Mouse (Mus musculus): ENCODE results near the gene Sh3gl2. TPM values are rescaled to one million over a fixed set of nuclear protein-coding genes. Genes with fewer than 3 reads are reported as not detected.

The Sh3gl2 gene
- polyA plus RNA-seq, 1 experiment from 2014 or later: 0.67 TPM

GRCm38 (mm10) chr4:85526966-85527566, 322.1 kb downstream of the Sh3gl2 start:
- Histone ChIP-seq H3K4me3 (ENCODE audit: low read depth, low read length) (no peak overlapping the region), H3K4me1 (replicated peaks; ENCODE audit: control insufficient read depth, insufficient read depth, low read length) (no peaks in the 10 kb centered on the region), H3K27ac (ENCODE audit: low read depth, low read length) (no peak overlapping the region), H3K27me3 (replicated peaks; ENCODE audit: control insufficient read depth, insufficient read depth, low read length) (no peaks in the 10 kb centered on the region), H3K4me2 (no peak overlapping the region), H3K36me3 (ENCODE audit: control insufficient read depth, insufficient read depth, low read length) (no peaks in the 10 kb centered on the region), H3K9ac (ENCODE audit: low read depth, low read length) (no peak overlapping the region), H3K9me3 (ENCODE audit: control insufficient read depth, low read length) (no peaks in the 10 kb centered on the region)
- no peak for DNase-seq (ENCODE audit: low spot score)
- no peak for ATAC-seq (replicated peaks; ENCODE audit: low FRiP score)
- 85% methylated on average over 7 of the region's 7 CpGs for WGBS

- H3K9me3 ChIP-seq (ENCODE audit: control insufficient read depth, low read length): no peaks in the 10 kb centered on the region
- no peaks in the 10 kb centered on the region for H3K36me3 ChIP-seq (ENCODE audit: control insufficient read depth, insufficient read depth, low read length)
- WGBS: 72% methylated on average over 1 of the region's 1 CpGs
- no peak overlapping the region for H3K4me3 ChIP-seq (ENCODE audit: low read depth, low read length)
- no peaks in the 10 kb centered on the region for H3K4me1 ChIP-seq (replicated peaks; ENCODE audit: control insufficient read depth, insufficient read depth, low read length)
- H3K27me3 ChIP-seq (replicated peaks; ENCODE audit: control insufficient read depth, insufficient read depth, low read length): no peaks in the 10 kb centered on the region
- no peak overlapping the region for H3K4me2 ChIP-seq
- DNase-seq (ENCODE audit: low spot score) (no peak), ATAC-seq (replicated peaks; ENCODE audit: low FRiP score) (no peak)
- H3K27ac ChIP-seq (ENCODE audit: low read depth, low read length): no peak overlapping the region
- no peak overlapping the region for H3K9ac ChIP-seq (ENCODE audit: low read depth, low read length)
These were observed 324.9 kb downstream of the Sh3gl2 start for GRCm38 (mm10) chr4:85529852-85530251.

GRCm38 (mm10) chr4:85539677-85540076, 334.8 kb downstream of the Sh3gl2 start:
- DNase-seq (ENCODE audit: low spot score): no peak
- Histone ChIP-seq H3K27me3 (replicated peaks; ENCODE audit: control insufficient read depth, insufficient read depth, low read length) (no peaks in the 10 kb centered on the region), H3K4me2 (no peak overlapping the region), H3K9ac (ENCODE audit: low read depth, low read length) (no peak overlapping the region), H3K27ac (ENCODE audit: low read depth, low read length) (no peak overlapping the region), H3K9me3 (ENCODE audit: control insufficient read depth, low read length) (no peaks in the 10 kb centered on the region), H3K36me3 (ENCODE audit: control insufficient read depth, insufficient read depth, low read length) (no peaks in the 10 kb centered on the region), H3K4me1 (replicated peaks; ENCODE audit: control insufficient read depth, insufficient read depth, low read length) (no peaks in the 10 kb centered on the region), H3K4me3 (ENCODE audit: low read depth, low read length) (no peak overlapping the region)
- no peak for ATAC-seq (replicated peaks; ENCODE audit: low FRiP score)
- WGBS: 78% methylated on average over 5 of the region's 5 CpGs

DNA sequence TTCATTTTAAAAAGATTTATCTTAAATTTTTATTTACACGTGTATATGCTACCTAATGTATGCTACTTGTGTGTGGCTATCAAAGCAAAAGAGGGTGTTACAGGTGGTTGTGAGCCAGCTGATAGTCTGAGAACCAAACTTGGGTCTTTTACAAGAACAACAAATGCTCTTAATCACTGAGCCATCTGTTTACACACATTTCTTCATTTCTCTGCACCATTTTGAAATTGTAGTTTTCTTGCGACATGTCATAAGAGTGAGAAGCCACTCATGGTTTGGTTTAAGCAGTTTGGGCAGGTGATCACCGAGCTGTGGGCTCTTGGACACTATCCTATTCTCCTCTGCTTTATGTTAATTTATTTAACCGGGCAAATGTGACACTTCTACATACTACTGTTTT, 338.3 kb downstream of the Sh3gl2 start:
- Histone ChIP-seq H3K4me3 (ENCODE audit: low read depth, low read length) (no peak overlapping the region), H3K36me3 (ENCODE audit: control insufficient read depth, insufficient read depth, low read length) (no peaks in the 10 kb centered on the region), H3K4me2 (no peak overlapping the region), H3K27ac (ENCODE audit: low read depth, low read length) (no peak overlapping the region), H3K27me3 (replicated peaks; ENCODE audit: control insufficient read depth, insufficient read depth, low read length) (no peaks in the 10 kb centered on the region), H3K4me1 (replicated peaks; ENCODE audit: control insufficient read depth, insufficient read depth, low read length) (no peaks in the 10 kb centered on the region), H3K9ac (ENCODE audit: low read depth, low read length) (no peak overlapping the region), H3K9me3 (ENCODE audit: control insufficient read depth, low read length) (no peaks in the 10 kb centered on the region)
- DNase-seq (ENCODE audit: low spot score): no peak
- no peak for ATAC-seq (replicated peaks; ENCODE audit: low FRiP score)
- WGBS: 73% methylated on average over 4 of the region's 4 CpGs

- DNase-seq (ENCODE audit: low spot score) (no peak), ATAC-seq (replicated peaks; ENCODE audit: low FRiP score) (no peak)
- WGBS: 64% methylated on average over 3 of the region's 3 CpGs
- Histone ChIP-seq H3K27ac (ENCODE audit: low read depth, low read length) (no peak overlapping the region), H3K27me3 (replicated peaks; ENCODE audit: control insufficient read depth, insufficient read depth, low read length) (no peaks in the 10 kb centered on the region), H3K4me1 (replicated peaks; ENCODE audit: control insufficient read depth, insufficient read depth, low read length) (no peaks in the 10 kb centered on the region), H3K9ac (ENCODE audit: low read depth, low read length) (no peak overlapping the region), H3K4me3 (ENCODE audit: low read depth, low read length) (no peak overlapping the region), H3K9me3 (ENCODE audit: control insufficient read depth, low read length) (no peaks in the 10 kb centered on the region), H3K36me3 (ENCODE audit: control insufficient read depth, insufficient read depth, low read length) (no peaks in the 10 kb centered on the region), H3K4me2 (no peak overlapping the region)
These were observed 349.8 kb downstream of the Sh3gl2 start for GRCm38 (mm10) chr4:85554696-85555095.

GRCm38 (mm10) chr4:85559753-85560152, 354.8 kb downstream of the Sh3gl2 start:
- ATAC-seq (replicated peaks; ENCODE audit: low FRiP score): no peak
- WGBS: 83% methylated on average over 6 of the region's 6 CpGs

DNA sequence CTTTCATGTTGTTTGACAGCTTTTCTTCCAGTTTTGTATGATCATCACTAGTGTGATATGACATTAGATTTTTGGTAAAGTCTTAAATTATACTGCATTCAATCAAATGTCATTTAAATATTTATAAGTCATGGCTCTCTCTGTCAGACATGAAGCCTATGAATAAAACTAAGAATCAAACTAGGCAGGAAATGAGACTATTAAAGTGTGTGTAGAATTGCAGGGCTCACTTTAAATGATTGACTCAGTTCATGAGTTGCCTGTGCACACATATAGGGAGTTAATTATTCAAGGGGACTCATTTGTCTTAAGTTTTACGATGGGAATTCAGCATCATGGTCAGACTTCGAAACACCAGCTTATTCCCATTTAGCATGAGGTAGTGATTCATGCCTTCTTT, 380.5 kb downstream of the Sh3gl2 start:
- H3K27ac ChIP-seq (ENCODE audit: low read depth, low read length): no peak overlapping the region
- DNase-seq (ENCODE audit: low spot score) (no peak), ATAC-seq (replicated peaks; ENCODE audit: low FRiP score) (no peak)
- H3K36me3 ChIP-seq (ENCODE audit: control insufficient read depth, insufficient read depth, low read length): no peaks in the 10 kb centered on the region
- no peak overlapping the region for H3K4me2 ChIP-seq
- no peaks in the 10 kb centered on the region for H3K4me1 ChIP-seq (replicated peaks; ENCODE audit: control insufficient read depth, insufficient read depth, low read length)
- no peak overlapping the region for H3K4me3 ChIP-seq (ENCODE audit: low read depth, low read length)
- no peaks in the 10 kb centered on the region for H3K27me3 ChIP-seq (replicated peaks; ENCODE audit: control insufficient read depth, insufficient read depth, low read length)
- no peak overlapping the region for H3K9ac ChIP-seq (ENCODE audit: low read depth, low read length)
- no peaks in the 10 kb centered on the region for H3K9me3 ChIP-seq (ENCODE audit: control insufficient read depth, low read length)
- 89% methylated on average over 2 of the region's 2 CpGs for WGBS

More at GRCm38 (mm10) chr4:85559753-85560152, 354.8 kb downstream of the Sh3gl2 start:
- Histone ChIP-seq H3K9me3 (ENCODE audit: control insufficient read depth, low read length) (no peaks in the 10 kb centered on the region), H3K4me3 (ENCODE audit: low read depth, low read length) (no peak overlapping the region), H3K4me2 (no peak overlapping the region), H3K9ac (ENCODE audit: low read depth, low read length) (no peak overlapping the region), H3K4me1 (replicated peaks; ENCODE audit: control insufficient read depth, insufficient read depth, low read length) (no peaks in the 10 kb centered on the region), H3K27ac (ENCODE audit: low read depth, low read length) (no peak overlapping the region), H3K36me3 (ENCODE audit: control insufficient read depth, insufficient read depth, low read length) (no peaks in the 10 kb centered on the region), H3K27me3 (replicated peaks; ENCODE audit: control insufficient read depth, insufficient read depth, low read length) (no peaks in the 10 kb centered on the region)
- DNase-seq (ENCODE audit: low spot score): no peak

GRCm38 (mm10) chr4:85588928-85589327, 384.0 kb downstream of the Sh3gl2 start:
- DNase-seq (ENCODE audit: low spot score): no peak
- no peak for ATAC-seq (replicated peaks; ENCODE audit: low FRiP score)
- no peaks in the 10 kb centered on the region for H3K27me3 ChIP-seq (replicated peaks; ENCODE audit: control insufficient read depth, insufficient read depth, low read length)
- H3K9ac ChIP-seq (ENCODE audit: low read depth, low read length): no peak overlapping the region
- no peak overlapping the region for H3K27ac ChIP-seq (ENCODE audit: low read depth, low read length)
- H3K4me1 ChIP-seq (replicated peaks; ENCODE audit: control insufficient read depth, insufficient read depth, low read length): no peaks in the 10 kb centered on the region
- no peak overlapping the region for H3K4me3 ChIP-seq (ENCODE audit: low read depth, low read length)
- no peaks in the 10 kb centered on the region for H3K9me3 ChIP-seq (ENCODE audit: control insufficient read depth, low read length)
- no peaks in the 10 kb centered on the region for H3K36me3 ChIP-seq (ENCODE audit: control insufficient read depth, insufficient read depth, low read length)
- no peak overlapping the region for H3K4me2 ChIP-seq
- 83% methylated on average over 4 of the region's 4 CpGs for WGBS

- no peaks in the 10 kb centered on the region for H3K36me3 ChIP-seq (ENCODE audit: control insufficient read depth, insufficient read depth, low read length)
- ATAC-seq (replicated peaks; ENCODE audit: low FRiP score) (no peak), DNase-seq (ENCODE audit: low spot score) (no peak)
- H3K9me3 ChIP-seq (ENCODE audit: control insufficient read depth, low read length): no peaks in the 10 kb centered on the region
- H3K4me2 ChIP-seq: no peak overlapping the region
- H3K4me3 ChIP-seq (ENCODE audit: low read depth, low read length): no peak overlapping the region
- no peaks in the 10 kb centered on the region for H3K4me1 ChIP-seq (replicated peaks; ENCODE audit: control insufficient read depth, insufficient read depth, low read length)
- H3K9ac ChIP-seq (ENCODE audit: low read depth, low read length): no peak overlapping the region
- no peak overlapping the region for H3K27ac ChIP-seq (ENCODE audit: low read depth, low read length)
- H3K27me3 ChIP-seq (replicated peaks; ENCODE audit: control insufficient read depth, insufficient read depth, low read length): no peaks in the 10 kb centered on the region
- 57% methylated on average over 7 of the region's 7 CpGs for WGBS
These were observed 386.1 kb downstream of the Sh3gl2 start for GRCm38 (mm10) chr4:85591037-85591436.

All from liver, embryonic 11.5 days (tissue).